Mouse (Mus musculus): ENCODE measurements around the gene Cldn1. TPM values are rescaled to one million over a fixed set of nuclear protein-coding genes. Genes with fewer than 3 reads are reported as not detected.

Cldn1 gene
- 1 to 10 TPM in 1 of 2 experiments, under 1 TPM in 1; 0.91 to 1.8 TPM for total RNA-seq (2021)
- long read RNA-seq, experiment 1, full-length matches to known transcripts, result 2 of 2 reads
- long read RNA-seq, experiment 1, partial matches to known transcripts, result 0 of 2 reads
- long read RNA-seq, experiment 1, other reads (novel, unspliced or antisense), result 0 of 2 reads
- long read RNA-seq, experiment 2, partial matches to known transcripts, result 0 of 1 reads
- long read RNA-seq, experiment 2, other reads (novel, unspliced or antisense), result 0 of 1 reads

GRCm38 (mm10) chr16:26371325-26372053 lies at the start of gene Cldn1:
Gene Cldn1, minus strand, starts transcription at chr16:26371841.
- DNase-seq (ENCODE audit: low spot score), result peak; percentile 72

GRCm38 (mm10) chr16:26418616-26419015 lies 47.0 kb upstream of the Cldn1 start:
- no peak for DNase-seq (ENCODE audit: low spot score)

GRCm38 (mm10) chr16:26404070-26404469 lies 32.4 kb upstream of the Cldn1 start:
- no peak for DNase-seq (ENCODE audit: low spot score)

- no peak for DNase-seq (ENCODE audit: low spot score)
Observed at GRCm38 (mm10) chr16:26400971-26401370, 29.3 kb upstream of the Cldn1 start.

GRCm38 (mm10) chr16:26400549-26400948 lies 28.9 kb upstream of the Cldn1 start:
- no peak for DNase-seq (ENCODE audit: low spot score)

- no peak for DNase-seq (ENCODE audit: low spot score)
Observed at GRCm38 (mm10) chr16:26390936-26391335, 19.3 kb upstream of the Cldn1 start.

GRCm38 (mm10) chr16:26386159-26386558 lies 14.5 kb upstream of the Cldn1 start:
- DNase-seq (ENCODE audit: low spot score), result no peak

GRCm38 (mm10) chr16:26384112-26384649 lies 12.5 kb upstream of the Cldn1 start:
- no peak for DNase-seq (ENCODE audit: low spot score)

GRCm38 (mm10) chr16:26377170-26377569 lies 5.5 kb upstream of the Cldn1 start:
- DNase-seq (ENCODE audit: low spot score), result no peak

- DNase-seq (ENCODE audit: low spot score), result no peak
Observed at GRCm38 (mm10) chr16:26370127-26370526, 1.5 kb downstream of the Cldn1 start.

GRCm38 (mm10) chr16:26369044-26369730 lies 2.5 kb downstream of the Cldn1 start:
- no peak for DNase-seq (ENCODE audit: low spot score)

GRCm38 (mm10) chr16:26368121-26368520 lies 3.5 kb downstream of the Cldn1 start:
- DNase-seq (ENCODE audit: low spot score), result no peak

GRCm38 (mm10) chr16:26360694-26361093 lies 10.9 kb downstream of the Cldn1 start:
- no peak for DNase-seq (ENCODE audit: low spot score)

- DNase-seq (ENCODE audit: low spot score), result no peak
Observed at GRCm38 (mm10) chr16:26359619-26360018, 12.0 kb downstream of the Cldn1 start.

- DNase-seq (ENCODE audit: low spot score), result no peak
Observed at GRCm38 (mm10) chr16:26358898-26359297, 12.7 kb downstream of the Cldn1 start.

GRCm38 (mm10) chr16:26357863-26358780 lies 13.5 kb downstream of the Cldn1 start:
- no peak for DNase-seq (ENCODE audit: low spot score)

GRCm38 (mm10) chr16:26355513-26355912 lies 16.1 kb downstream of the Cldn1 start:
- DNase-seq (ENCODE audit: low spot score), result no peak

- DNase-seq (ENCODE audit: low spot score), result no peak
Observed at GRCm38 (mm10) chr16:26350786-26351185, 20.9 kb downstream of the Cldn1 start.

- no peak for DNase-seq (ENCODE audit: low spot score)
Observed at GRCm38 (mm10) chr16:26348809-26349208, 22.8 kb downstream of the Cldn1 start.

- DNase-seq (ENCODE audit: low spot score), result no peak
Observed at GRCm38 (mm10) chr16:26316281-26316680, 55.4 kb downstream of the Cldn1 start.

- DNase-seq (ENCODE audit: low spot score), result no peak
Observed at GRCm38 (mm10) chr16:26314815-26315214, 56.8 kb downstream of the Cldn1 start.
